Comparison of ENCODE assay signal across 32 mouse cellular contexts in genomic region chr13:116970706-116971428, GRCm38 (mm10). TPM values are rescaled to one million over a fixed set of nuclear protein-coding genes. Genes with fewer than 3 reads are reported as not detected.
DNase-seq lines count a peak whose midpoint lies in the region; ATAC-seq and TF ChIP-seq lines count a peak whose summit lies in the region.
"Had no signal": no experiment of that assay in that cellular context is flagged by ENCODE, and none has a peak within 500 bp of the region (broad histone marks: within the 10 kb centered on the region; RNA-seq: fewer than 3 reads in every experiment).

No protein-coding gene starts in this region.

- peak; percentile 53; the same call in 1 of the 2 replicates for ATAC-seq in hindbrain, embryonic 13.5 days (ENCODE audit: low FRiP score)
- ATAC-seq in hindbrain, postnatal 0 days: no peak
- 0 out of 2 replicates have a peak, but pooled peaks have one; percentile 18 for ATAC-seq in midbrain, embryonic 16.5 days
- no peak for ATAC-seq in midbrain, postnatal 0 days (ENCODE audit: low FRiP score)
- ATAC-seq in forebrain, embryonic 14.5 days: peak; percentile 80
- ATAC-seq in neural tube, embryonic 15.5 days (ENCODE audit: low FRiP score): 0 out of 2 replicates have a peak, but pooled peaks have one; percentile 27
- ATAC-seq: intestine, postnatal 0 days; liver, embryonic 12.5 days; liver, postnatal 0 days; Patski had no signal

- 64% methylated on average over 11 of the region's 11 CpGs for WGBS in hindbrain, embryonic 13.5 days
- 69% methylated on average over 11 of the region's 11 CpGs for whole genome bisulfite sequencing in hindbrain, postnatal 0 days
- 69% methylated on average over 11 of the region's 11 CpGs for WGBS in midbrain, embryonic 16.5 days
- 80% methylated on average over 11 of the region's 11 CpGs for WGBS in midbrain, postnatal 0 days
- WGBS in forebrain, embryonic 14.5 days: 23% methylated on average over 11 of the region's 11 CpGs
- 35% methylated on average over 11 of the region's 11 CpGs for WGBS in neural tube, embryonic 15.5 days

- H3K4me1 ChIP-seq in hindbrain, embryonic 13.5 days (replicated peaks): peaks cover 18% of the 10 kb centered on the region; the same call in 1 of the 2 replicates
- H3K4me1 ChIP-seq in hindbrain, postnatal 0 days (ENCODE audit: insufficient read depth, low read length): peaks cover 7% of the 10 kb centered on the region; the same call in 1 of the 2 replicates
- H3K4me1 ChIP-seq in midbrain, embryonic 16.5 days (ENCODE audit: control insufficient read depth, insufficient read depth, low read length): peaks cover 5% of the 10 kb centered on the region; the same call in 1 of the 2 replicates
- no peaks in the 10 kb centered on the region for H3K4me1 ChIP-seq in midbrain, postnatal 0 days (ENCODE audit: insufficient read depth, low read length)
- 0 out of 2 replicates have a peak, but pooled peaks cover 3% of the 10 kb centered on the region for H3K4me1 ChIP-seq in forebrain, embryonic 14.5 days (ENCODE audit: control insufficient read depth, insufficient read depth, low read length)
- H3K4me1 ChIP-seq in neural tube, embryonic 15.5 days: peaks cover 29% of the 10 kb centered on the region
- H3K4me1 ChIP-seq: heart, embryonic 10.5 days; liver, embryonic 12.5 days; megakaryocyte, embryonic 14.5 days; neural tube, embryonic 12.5 days; stomach, embryonic 15.5 days had no signal

- TF ChIP-seq CTCF in hindbrain, postnatal 0 days (IDR thresholded peaks at IDR 0.05; ENCODE audit: low read depth): no peak
- no peak for TF ChIP-seq CTCF in midbrain, postnatal 0 days (IDR thresholded peaks at IDR 0.05)

- no peak for DNase-seq in hindbrain, postnatal 0 days (ENCODE audit: low spot score)
- no peak for DNase-seq in midbrain, postnatal 0 days (ENCODE audit: low spot score)
- peak; percentile 72 for DNase-seq in forebrain, embryonic 14.5 days (ENCODE audit: low spot score)
- no peak for DNase-seq in lung, postnatal 10 days
- DNase-seq in cerebellum, adult 18-20 months: no peak
- DNase-seq: adrenal gland, postnatal 10 days; cerebellum, adult 11 months; cerebellum, adult 9-11 months; embryo, embryonic 11 days; gastrocnemius, postnatal 14 days; heart, postnatal 36 days; kidney, postnatal 14 days; left cerebral cortex, postnatal 4 days; liver, postnatal 0 days; lung, postnatal 4 days; retina, postnatal 1 day; right cerebral cortex, postnatal 14 days; thymus, postnatal 14 days had no signal

- H3K27ac ChIP-seq in hindbrain, embryonic 13.5 days: 0 out of 2 replicates have a peak overlapping the region, but pooled peaks have one; percentile 5
- no peak overlapping the region for H3K27ac ChIP-seq in hindbrain, postnatal 0 days
- no peak overlapping the region for H3K27ac ChIP-seq in midbrain, embryonic 16.5 days (ENCODE audit: low read length)
- H3K27ac ChIP-seq in midbrain, postnatal 0 days (ENCODE audit: low read depth, low read length): no peak overlapping the region
- no peak overlapping the region for H3K27ac ChIP-seq in forebrain, embryonic 14.5 days (ENCODE audit: low read depth, low read length)
- H3K27ac ChIP-seq in neural tube, embryonic 15.5 days (replicated peaks): peak overlapping the region; percentile 25
- H3K27ac ChIP-seq: embryonic facial prominence, embryonic 13.5 days; heart, embryonic 10.5 days; left cerebral cortex, adult 2 months; liver, embryonic 12.5 days; midbrain, embryonic 12.5 days; neural tube, embryonic 12.5 days; stomach, embryonic 15.5 days had no signal

- no peaks in the 10 kb centered on the region for H3K36me3 ChIP-seq in hindbrain, embryonic 13.5 days
- H3K36me3 ChIP-seq in hindbrain, postnatal 0 days (ENCODE audit: insufficient read depth, low read length): no peaks in the 10 kb centered on the region
- no peaks in the 10 kb centered on the region for H3K36me3 ChIP-seq in midbrain, embryonic 16.5 days (ENCODE audit: control insufficient read depth, insufficient read depth, low read length)
- H3K36me3 ChIP-seq in midbrain, postnatal 0 days (ENCODE audit: insufficient read depth, low read length): no peaks in the 10 kb centered on the region
- H3K36me3 ChIP-seq in forebrain, embryonic 14.5 days (ENCODE audit: control insufficient read depth, insufficient read depth, low read length): no peaks in the 10 kb centered on the region
- H3K36me3 ChIP-seq in neural tube, embryonic 15.5 days: no peaks in the 10 kb centered on the region
- H3K36me3 ChIP-seq: embryonic facial prominence, embryonic 13.5 days; heart, embryonic 10.5 days; liver, embryonic 12.5 days; midbrain, embryonic 12.5 days; neural tube, embryonic 12.5 days; stomach, embryonic 15.5 days had no signal

- no peak overlapping the region for H3K4me3 ChIP-seq in hindbrain, embryonic 13.5 days
- no peak overlapping the region for H3K4me3 ChIP-seq in hindbrain, postnatal 0 days (ENCODE audit: low read length)
- no peak overlapping the region for H3K4me3 ChIP-seq in midbrain, embryonic 16.5 days (ENCODE audit: low read depth, low read length)
- H3K4me3 ChIP-seq in midbrain, postnatal 0 days (ENCODE audit: low read depth, low read length): no peak overlapping the region
- no peak overlapping the region for H3K4me3 ChIP-seq in forebrain, embryonic 14.5 days (ENCODE audit: low read depth, low read length)
- H3K4me3 ChIP-seq in neural tube, embryonic 15.5 days (replicated peaks): no peak overlapping the region
- H3K4me3 ChIP-seq: embryonic facial prominence, embryonic 13.5 days; heart, embryonic 10.5 days; left cerebral cortex, adult 2 months; liver, embryonic 12.5 days; megakaryocyte, embryonic 14.5 days; midbrain, embryonic 12.5 days; neural tube, embryonic 12.5 days; stomach, embryonic 15.5 days had no signal

- H3K9me3 ChIP-seq in hindbrain, embryonic 13.5 days: no peaks in the 10 kb centered on the region
- H3K9me3 ChIP-seq in hindbrain, postnatal 0 days (ENCODE audit: low read length): no peaks in the 10 kb centered on the region
- no peaks in the 10 kb centered on the region for H3K9me3 ChIP-seq in midbrain, embryonic 16.5 days (replicated peaks; ENCODE audit: control insufficient read depth, low read length, poor library complexity, severe bottlenecking)
- no peaks in the 10 kb centered on the region for H3K9me3 ChIP-seq in midbrain, postnatal 0 days (ENCODE audit: low read length)
- no peaks in the 10 kb centered on the region for H3K9me3 ChIP-seq in forebrain, embryonic 14.5 days (replicated peaks; ENCODE audit: control insufficient read depth, low read length)
- no peaks in the 10 kb centered on the region for H3K9me3 ChIP-seq in neural tube, embryonic 15.5 days (replicated peaks)
- H3K9me3 ChIP-seq: embryonic facial prominence, embryonic 13.5 days; heart, embryonic 10.5 days; liver, embryonic 12.5 days; megakaryocyte, embryonic 14.5 days; midbrain, embryonic 12.5 days; neural tube, embryonic 12.5 days; stomach, embryonic 15.5 days had no signal

- H3K27me3 ChIP-seq in hindbrain, embryonic 13.5 days: no peaks in the 10 kb centered on the region
- no peaks in the 10 kb centered on the region for H3K27me3 ChIP-seq in hindbrain, postnatal 0 days (ENCODE audit: insufficient read depth, low read length)
- H3K27me3 ChIP-seq in midbrain, embryonic 16.5 days (ENCODE audit: control insufficient read depth, insufficient read depth, low read depth, low read length): no peaks in the 10 kb centered on the region
- no peaks in the 10 kb centered on the region for H3K27me3 ChIP-seq in midbrain, postnatal 0 days (ENCODE audit: insufficient read depth, low read length)
- no peaks in the 10 kb centered on the region for H3K27me3 ChIP-seq in forebrain, embryonic 14.5 days (replicated peaks; ENCODE audit: control insufficient read depth, insufficient read depth, low read length)
- H3K27me3 ChIP-seq in neural tube, embryonic 15.5 days (replicated peaks): no peaks in the 10 kb centered on the region
- H3K27me3 ChIP-seq: embryonic facial prominence, embryonic 13.5 days; liver, embryonic 12.5 days; megakaryocyte, embryonic 14.5 days; midbrain, embryonic 12.5 days; neural tube, embryonic 12.5 days; Patski; stomach, embryonic 15.5 days had no signal

- no peak overlapping the region for H3K9ac ChIP-seq in hindbrain, embryonic 13.5 days
- no peak overlapping the region for H3K9ac ChIP-seq in hindbrain, postnatal 0 days (replicated peaks; ENCODE audit: low read length)
- no peak overlapping the region for H3K9ac ChIP-seq in midbrain, embryonic 16.5 days (ENCODE audit: low read depth, low read length)
- H3K9ac ChIP-seq in midbrain, postnatal 0 days (replicated peaks; ENCODE audit: low read length, poor library complexity, severe bottlenecking): no peak overlapping the region
- H3K9ac ChIP-seq in forebrain, embryonic 14.5 days (ENCODE audit: low read length): no peak overlapping the region
- no peak overlapping the region for H3K9ac ChIP-seq in neural tube, embryonic 15.5 days (replicated peaks)
- H3K9ac ChIP-seq: embryonic facial prominence, embryonic 13.5 days; liver, embryonic 12.5 days; liver, postnatal 0 days; midbrain, embryonic 12.5 days; neural tube, embryonic 12.5 days; stomach, embryonic 15.5 days had no signal

- H3K4me2 ChIP-seq in hindbrain, embryonic 13.5 days: no peak overlapping the region
- no peak overlapping the region for H3K4me2 ChIP-seq in hindbrain, postnatal 0 days (ENCODE audit: low read depth, low read length)
- no peak overlapping the region for H3K4me2 ChIP-seq in midbrain, embryonic 16.5 days (ENCODE audit: low read length)
- no peak overlapping the region for H3K4me2 ChIP-seq in midbrain, postnatal 0 days (ENCODE audit: low read depth, low read length, poor library complexity, severe bottlenecking)
- H3K4me2 ChIP-seq in forebrain, embryonic 14.5 days (ENCODE audit: low read length): no peak overlapping the region
- no peak overlapping the region for H3K4me2 ChIP-seq in neural tube, embryonic 15.5 days
- H3K4me2 ChIP-seq: embryonic facial prominence, embryonic 13.5 days; liver, embryonic 12.5 days; midbrain, embryonic 12.5 days; neural tube, embryonic 12.5 days; stomach, embryonic 15.5 days had no signal

RNA-seq across cellular contexts. Expression of gene Parp8, which starts 54.5 kb away (rescaled TPM):
- polyA plus RNA-seq in hindbrain, embryonic 13.5 days (2015; fragmentation: Nextera tagmentation; extraction: Ambion mirVana): 25.7 and 25.8 TPM in 2 replicates
- total RNA-seq in hindbrain, postnatal 0 days (2014; rRNA removed): 35.2 and 38.7 TPM in 2 replicates
- 21.2 and 23.9 TPM in 2 replicates for polyA plus RNA-seq in hindbrain, postnatal 0 days (2015; fragmentation: Nextera tagmentation; extraction: Ambion mirVana)
- polyA plus RNA-seq in midbrain, embryonic 16.5 days (2015; fragmentation: Nextera tagmentation; extraction: Ambion mirVana): 31.2 and 33.7 TPM in 2 replicates
- total RNA-seq in midbrain, postnatal 0 days (2014; rRNA removed): 40.0 and 53.9 TPM in 2 replicates
- polyA plus RNA-seq in midbrain, postnatal 0 days (2015; fragmentation: Nextera tagmentation; extraction: Ambion mirVana): 22.3 and 24.5 TPM in 2 replicates
- polyA plus RNA-seq in forebrain, embryonic 14.5 days (2014; fragmentation: Nextera tagmentation; extraction: Ambion mirVana): 16.0 and 21.0 TPM in 2 replicates
- polyA plus RNA-seq in neural tube, embryonic 15.5 days (2015; fragmentation: Nextera tagmentation; extraction: Ambion mirVana): 30.3 and 39.9 TPM in 2 replicates
- total RNA-seq: MEL had no signal

Comparison
In these comparisons a context has a peak if more than half of its experiments do, and no peak if none do; other contexts are left out.
1. ATAC-seq: peak in hindbrain, embryonic 13.5 days (single experiment), midbrain, embryonic 16.5 days (single experiment), forebrain, embryonic 14.5 days (single experiment) and neural tube, embryonic 15.5 days (single experiment); none in hindbrain, postnatal 0 days (single experiment) and midbrain, postnatal 0 days (single experiment).
2. H3K27ac ChIP-seq: peak in hindbrain, embryonic 13.5 days (single experiment) and neural tube, embryonic 15.5 days (single experiment); none in hindbrain, postnatal 0 days (single experiment), midbrain, embryonic 16.5 days (single experiment), midbrain, postnatal 0 days (single experiment) and forebrain, embryonic 14.5 days (single experiment).